ENCODE assay signal across 15 mouse cellular contexts in the genomic region with DNA sequence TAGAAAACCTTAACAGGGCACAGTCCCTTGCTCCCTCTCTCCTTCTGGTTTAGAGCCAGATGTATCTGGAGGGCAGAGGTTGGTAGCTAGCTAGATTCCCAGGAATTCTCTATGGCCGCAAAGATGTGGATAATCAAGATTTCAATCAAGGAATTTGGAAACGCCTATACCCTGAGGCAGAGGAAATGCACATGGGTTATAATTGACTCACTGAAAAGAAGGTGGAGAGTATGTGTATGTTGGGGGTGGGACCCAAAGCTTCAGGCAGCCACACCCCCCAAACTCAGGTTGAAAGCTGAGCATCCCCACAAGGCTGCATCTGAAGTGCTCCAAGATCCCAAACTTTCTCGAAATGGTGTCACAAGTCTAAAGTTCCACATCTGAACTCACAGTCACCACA. TPM values are rescaled to one million over a fixed set of nuclear protein-coding genes. Genes with fewer than 3 reads are reported as not detected.
"Had no signal": no experiment of that assay in that cellular context is flagged by ENCODE, and none has a peak within 500 bp of the region (broad histone marks: within the 10 kb centered on the region; RNA-seq: fewer than 3 reads in every experiment).

No protein-coding gene starts in this region.

- H3K36me3 ChIP-seq: midbrain, embryonic 15.5 days; neural tube, embryonic 12.5 days had no signal

- H3K4me2 ChIP-seq: liver, embryonic 13.5 days; midbrain, embryonic 11.5 days; midbrain, embryonic 15.5 days; neural tube, embryonic 12.5 days had no signal

- H3K27ac ChIP-seq: limb, embryonic 10.5 days; liver, embryonic 13.5 days; macrophage; midbrain, embryonic 15.5 days; neural tube, embryonic 12.5 days had no signal

- H3K9ac ChIP-seq: liver, embryonic 13.5 days; midbrain, embryonic 15.5 days; neural tube, embryonic 12.5 days had no signal

- DNase-seq: kidney, adult 9 months; kidney, postnatal 14 days; liver, embryonic 13.5 days; lung, adult 2 months; lung, postnatal 10 days; thymus, adult 18-20 months; thymus, postnatal 14 days had no signal

- ATAC-seq: midbrain, embryonic 15.5 days had no signal

- H3K4me3 ChIP-seq: limb, embryonic 10.5 days; liver, embryonic 13.5 days; megakaryocyte, embryonic 14.5 days; midbrain, embryonic 15.5 days; neural tube, embryonic 12.5 days had no signal

- H3K27me3 ChIP-seq: megakaryocyte, embryonic 14.5 days had no signal

- H3K9me3 ChIP-seq: limb, embryonic 10.5 days; liver, embryonic 13.5 days; megakaryocyte, embryonic 14.5 days; midbrain, embryonic 15.5 days; neural tube, embryonic 12.5 days had no signal

RNA-seq across cellular contexts. Expression of a gene that starts 12.0 kb away (rescaled TPM):
- polyA plus RNA-seq: large intestine, adult 2 months; limb, embryonic 10.5 days; limb, embryonic 14.5 days; liver, embryonic 13.5 days; lung, adult 2 months; midbrain, embryonic 11.5 days; midbrain, embryonic 15.5 days; neural tube, embryonic 12.5 days had no signal

RNA-seq across cellular contexts. Expression of a gene that starts 29.8 kb away (rescaled TPM):
- polyA plus RNA-seq: macrophage had no signal
